Mouse (Mus musculus): ENCODE data around the gene Imp4.
A peak's percentile ranks its signal among the peaks of the same experiment; 100 is the strongest.
"Not testable (repeated sequence)": the region's sequence is repeated elsewhere in the genome, so short reads cannot be mapped to it uniquely, and the experiment has no call there.

Gene Imp4

GRCm38 (mm10) chr1:34439215-34439960 lies at the start of gene Imp4, which contains the start of gene Ccdc115:
Gene Imp4, plus strand, starts transcription at chr1:34439851.
Gene Ccdc115, minus strand, starts transcription at chr1:34439672.
- peak; percentile 89 to 92 for DNase-seq (ENCODE audit: low read depth in 2 of 2, low spot score in 2 of 2)

GRCm38 (mm10) chr1:34396321-34396720 lies 43.3 kb upstream of the Imp4 start:
- DNase-seq (ENCODE audit: low read depth in 2 of 2, low spot score in 2 of 2), result no peak

- DNase-seq (ENCODE audit: low read depth in 2 of 2, low spot score in 2 of 2), result no peak
Measured at GRCm38 (mm10) chr1:34399182-34399953, 40.3 kb upstream of the Imp4 start.

GRCm38 (mm10) chr1:34428466-34428865 lies 11.2 kb upstream of the Imp4 start:
- no peak for DNase-seq (ENCODE audit: low read depth in 2 of 2, low spot score in 2 of 2)

GRCm38 (mm10) chr1:34429281-34429680 lies 10.4 kb upstream of the Imp4 start:
- no peak for DNase-seq (ENCODE audit: low read depth in 2 of 2, low spot score in 2 of 2)

GRCm38 (mm10) chr1:34430981-34431380 lies 8.7 kb upstream of the Imp4 start:
- no peak for DNase-seq (ENCODE audit: low read depth in 2 of 2, low spot score in 2 of 2)

- no peak for DNase-seq (ENCODE audit: low read depth in 2 of 2, low spot score in 2 of 2)
Measured at GRCm38 (mm10) chr1:34431431-34431830, 8.2 kb upstream of the Imp4 start.

GRCm38 (mm10) chr1:34432411-34432775 lies 7.3 kb upstream of the Imp4 start:
- no peak for DNase-seq (ENCODE audit: low read depth in 2 of 2, low spot score in 2 of 2)

GRCm38 (mm10) chr1:34432776-34433481 lies 6.7 kb upstream of the Imp4 start:
- DNase-seq (ENCODE audit: low read depth in 2 of 2, low spot score in 2 of 2), result peak; percentile 20 to 32

- DNase-seq (ENCODE audit: low read depth in 2 of 2, low spot score in 2 of 2), result peak; percentile 31 to 44
Measured at GRCm38 (mm10) chr1:34433891-34434521, 5.6 kb upstream of the Imp4 start.

GRCm38 (mm10) chr1:34434660-34435160 lies 4.9 kb upstream of the Imp4 start:
- peak; percentile 90 to 92 for DNase-seq (ENCODE audit: low read depth in 2 of 2, low spot score in 2 of 2)

- no peak for DNase-seq (ENCODE audit: low read depth in 2 of 2, low spot score in 2 of 2)
Measured at GRCm38 (mm10) chr1:34435371-34436120, 4.1 kb upstream of the Imp4 start.

GRCm38 (mm10) chr1:34436374-34436773 lies 3.3 kb upstream of the Imp4 start:
- DNase-seq (ENCODE audit: low read depth in 2 of 2, low spot score in 2 of 2), result no peak

- not testable (repeated sequence) for DNase-seq (ENCODE audit: low read depth in 2 of 2, low spot score in 2 of 2)
Measured at GRCm38 (mm10) chr1:34437366-34437765, 2.3 kb upstream of the Imp4 start.

GRCm38 (mm10) chr1:34438381-34439051 lies 1.1 kb upstream of the Imp4 start:
- no peak for DNase-seq (ENCODE audit: low read depth in 2 of 2, low spot score in 2 of 2)

- DNase-seq (ENCODE audit: low read depth in 2 of 2, low spot score in 2 of 2), result no peak
Measured at GRCm38 (mm10) chr1:34439961-34440630, 445 bp downstream of the Imp4 start.

- no peak for DNase-seq (ENCODE audit: low read depth in 2 of 2, low spot score in 2 of 2)
Measured at GRCm38 (mm10) chr1:34443124-34443523, 3.5 kb downstream of the Imp4 start.

GRCm38 (mm10) chr1:34458431-34458830 lies 18.8 kb downstream of the Imp4 start:
- DNase-seq (ENCODE audit: low read depth in 2 of 2, low spot score in 2 of 2), result no peak

Measured in CD8-positive naive resting alpha-beta T cell, adult 2 months (primary cell).